Mouse (Mus musculus) CD4-positive, CD25-positive, alpha-beta regulatory T cell, adult 2 months (primary cell): Measurements from ENCODE around the gene Tagln.

ENCODE experiments used
- DNase-seq: peaks from one replicate; pipeline ENCODE4 v3.0.0-alpha.2; 2012; ENCODE audit warnings: low read depth, low spot score

The Tagln gene

GRCm38 (mm10) chr9:45946182-45946871, 10.5 kb upstream of the Tagln start:
- DNase-seq: peak; percentile 60

- peak; percentile 52 for DNase-seq
These were observed 9.9 kb upstream of the Tagln start for GRCm38 (mm10) chr9:45945721-45946120.

GRCm38 (mm10) chr9:45944506-45945400, 8.9 kb upstream of the Tagln start:
- peak; percentile 94 for DNase-seq

- DNase-seq: no peak
These were observed 8.0 kb upstream of the Tagln start for GRCm38 (mm10) chr9:45943628-45944505.

- DNase-seq: no peak
These were observed 7.1 kb upstream of the Tagln start for GRCm38 (mm10) chr9:45942916-45943315.

- no peak for DNase-seq
These were observed 6.6 kb upstream of the Tagln start for GRCm38 (mm10) chr9:45942464-45942863.

- no peak for DNase-seq
These were observed 5.6 kb upstream of the Tagln start for GRCm38 (mm10) chr9:45941329-45941888.

- no peak for DNase-seq
These were observed 3.9 kb upstream of the Tagln start for GRCm38 (mm10) chr9:45939794-45940193.

- no peak for DNase-seq
These were observed 3.2 kb upstream of the Tagln start for GRCm38 (mm10) chr9:45938952-45939637.

- DNase-seq: no peak
These were observed 2.2 kb upstream of the Tagln start for GRCm38 (mm10) chr9:45938088-45938487.

- peak; percentile 76 for DNase-seq
These were observed 1.0 kb upstream of the Tagln start for GRCm38 (mm10) chr9:45936883-45937282.

- no peak for DNase-seq
These were observed 3.1 kb downstream of the Tagln start for GRCm38 (mm10) chr9:45932571-45933415.

- DNase-seq: no peak
These were observed 3.9 kb downstream of the Tagln start for GRCm38 (mm10) chr9:45931958-45932357.

- no peak for DNase-seq
These were observed 6.6 kb downstream of the Tagln start for GRCm38 (mm10) chr9:45929285-45929684.

GRCm38 (mm10) chr9:45919895-45920294, 16.0 kb downstream of the Tagln start:
- DNase-seq: no peak

GRCm38 (mm10) chr9:45917041-45917934, 18.6 kb downstream of the Tagln start:
- DNase-seq: no peak

GRCm38 (mm10) chr9:45915659-45916058, 20.2 kb downstream of the Tagln start:
- DNase-seq: no peak

GRCm38 (mm10) chr9:45911673-45912072, 24.2 kb downstream of the Tagln start:
- DNase-seq: peak; percentile 70

- no peak for DNase-seq
These were observed 24.9 kb downstream of the Tagln start for GRCm38 (mm10) chr9:45910995-45911394.
